Mouse (Mus musculus): ENCODE data around the gene Acox3. TPM values are rescaled to one million over a fixed set of nuclear protein-coding genes. Genes with fewer than 3 reads are reported as not detected.

Gene Acox3
- polyA plus RNA-seq, 1 experiment: 82.6 TPM

- Histone ChIP-seq H3K27ac (ENCODE audit: control insufficient read depth, insufficient read depth, low read length) (no peak overlapping the region), H3K4me1 (replicated peaks; ENCODE audit: control insufficient read depth, insufficient read depth, low read length) (no peaks in the 10 kb centered on the region), H3K27me3 (ENCODE audit: control insufficient read depth, insufficient read depth, low read length) (no peaks in the 10 kb centered on the region), H3K36me3 (ENCODE audit: control insufficient read depth, insufficient read depth, low read length) (no peaks in the 10 kb centered on the region), H3K4me3 (ENCODE audit: control insufficient read depth, insufficient read depth, low read length) (no peak overlapping the region)
- TF ChIP-seq POLR2A (IDR thresholded peaks at IDR 0.05; ENCODE audit: control insufficient read depth, extremely low read depth, insufficient read depth, low read length, poor library complexity): no peak
- TF ChIP-seq CTCF (IDR thresholded peaks at IDR 0.05; ENCODE audit: borderline replicate concordance, control insufficient read depth, extremely low read depth, insufficient read depth, low read length, poor library complexity): peak; percentile 43; the same call in 1 of the 2 replicates
- DNase-seq: no peak
- WGBS: 71% methylated on average over 7 of the region's 7 CpGs
Observed at GRCm38 (mm10) chr5:35627307-35627840, 44.5 kb downstream of the Acox3 start.

- no peak for DNase-seq
- Histone ChIP-seq H3K36me3 (ENCODE audit: control insufficient read depth, insufficient read depth, low read length) (no peaks in the 10 kb centered on the region), H3K27me3 (ENCODE audit: control insufficient read depth, insufficient read depth, low read length) (no peaks in the 10 kb centered on the region)
Observed at GRCm38 (mm10) chr5:35628685-35629084, 45.8 kb downstream of the Acox3 start.

GRCm38 (mm10) chr5:35629333-35629732 lies 46.5 kb downstream of the Acox3 start:
- Histone ChIP-seq H3K4me1 (replicated peaks; ENCODE audit: control insufficient read depth, insufficient read depth, low read length) (no peaks in the 10 kb centered on the region), H3K36me3 (ENCODE audit: control insufficient read depth, insufficient read depth, low read length) (no peaks in the 10 kb centered on the region), H3K27ac (ENCODE audit: control insufficient read depth, insufficient read depth, low read length) (no peak overlapping the region), H3K4me3 (ENCODE audit: control insufficient read depth, insufficient read depth, low read length) (no peak overlapping the region), H3K27me3 (ENCODE audit: control insufficient read depth, insufficient read depth, low read length) (no peaks in the 10 kb centered on the region)
- TF ChIP-seq CTCF (IDR thresholded peaks at IDR 0.05; ENCODE audit: borderline replicate concordance, control insufficient read depth, extremely low read depth, insufficient read depth, low read length, poor library complexity) (no peak), POLR2A (IDR thresholded peaks at IDR 0.05; ENCODE audit: control insufficient read depth, extremely low read depth, insufficient read depth, low read length, poor library complexity) (no peak)
- DNase-seq: no peak

More at GRCm38 (mm10) chr5:35628685-35629084, 45.8 kb downstream of the Acox3 start:
- WGBS: 94% methylated on average over 1 of the region's 1 CpGs
- no peak for TF ChIP-seq POLR2A (IDR thresholded peaks at IDR 0.05; ENCODE audit: control insufficient read depth, extremely low read depth, insufficient read depth, low read length, poor library complexity)
- no peak for TF ChIP-seq CTCF (IDR thresholded peaks at IDR 0.05; ENCODE audit: borderline replicate concordance, control insufficient read depth, extremely low read depth, insufficient read depth, low read length, poor library complexity)
- Histone ChIP-seq H3K4me3 (ENCODE audit: control insufficient read depth, insufficient read depth, low read length) (no peak overlapping the region), H3K27ac (ENCODE audit: control insufficient read depth, insufficient read depth, low read length) (no peak overlapping the region), H3K4me1 (replicated peaks; ENCODE audit: control insufficient read depth, insufficient read depth, low read length) (no peaks in the 10 kb centered on the region)

- H3K27ac ChIP-seq (ENCODE audit: control insufficient read depth, insufficient read depth, low read length): no peak overlapping the region
- H3K4me3 ChIP-seq (ENCODE audit: control insufficient read depth, insufficient read depth, low read length): no peak overlapping the region
- DNase-seq: no peak
- 89% methylated on average over 1 of the region's 1 CpGs for WGBS
- no peaks in the 10 kb centered on the region for H3K4me1 ChIP-seq (replicated peaks; ENCODE audit: control insufficient read depth, insufficient read depth, low read length)
- no peaks in the 10 kb centered on the region for H3K36me3 ChIP-seq (ENCODE audit: control insufficient read depth, insufficient read depth, low read length)
- TF ChIP-seq CTCF (IDR thresholded peaks at IDR 0.05; ENCODE audit: borderline replicate concordance, control insufficient read depth, extremely low read depth, insufficient read depth, low read length, poor library complexity) (no peak), POLR2A (IDR thresholded peaks at IDR 0.05; ENCODE audit: control insufficient read depth, extremely low read depth, insufficient read depth, low read length, poor library complexity) (no peak)
- H3K27me3 ChIP-seq (ENCODE audit: control insufficient read depth, insufficient read depth, low read length): no peaks in the 10 kb centered on the region
Observed at GRCm38 (mm10) chr5:35630706-35631105, 47.9 kb downstream of the Acox3 start.

- Histone ChIP-seq H3K4me3 (ENCODE audit: control insufficient read depth, insufficient read depth, low read length) (no peak overlapping the region), H3K4me1 (replicated peaks; ENCODE audit: control insufficient read depth, insufficient read depth, low read length) (no peaks in the 10 kb centered on the region), H3K36me3 (ENCODE audit: control insufficient read depth, insufficient read depth, low read length) (no peaks in the 10 kb centered on the region), H3K27ac (ENCODE audit: control insufficient read depth, insufficient read depth, low read length) (no peak overlapping the region), H3K27me3 (ENCODE audit: control insufficient read depth, insufficient read depth, low read length) (no peaks in the 10 kb centered on the region)
- TF ChIP-seq CTCF (IDR thresholded peaks at IDR 0.05; ENCODE audit: borderline replicate concordance, control insufficient read depth, extremely low read depth, insufficient read depth, low read length, poor library complexity) (no peak), POLR2A (IDR thresholded peaks at IDR 0.05; ENCODE audit: control insufficient read depth, extremely low read depth, insufficient read depth, low read length, poor library complexity) (no peak)
- DNase-seq: no peak
- WGBS: 41% methylated on average over 3 of the region's 3 CpGs
Observed at GRCm38 (mm10) chr5:35631224-35631623, 48.4 kb downstream of the Acox3 start.

- H3K4me1 ChIP-seq (replicated peaks; ENCODE audit: control insufficient read depth, insufficient read depth, low read length): no peaks in the 10 kb centered on the region
- no peak overlapping the region for H3K4me3 ChIP-seq (ENCODE audit: control insufficient read depth, insufficient read depth, low read length)
- no peak for DNase-seq
- no peak overlapping the region for H3K27ac ChIP-seq (ENCODE audit: control insufficient read depth, insufficient read depth, low read length)
- WGBS: 58% methylated on average over 5 of the region's 5 CpGs
- no peaks in the 10 kb centered on the region for H3K27me3 ChIP-seq (ENCODE audit: control insufficient read depth, insufficient read depth, low read length)
- TF ChIP-seq CTCF (IDR thresholded peaks at IDR 0.05; ENCODE audit: borderline replicate concordance, control insufficient read depth, extremely low read depth, insufficient read depth, low read length, poor library complexity) (no peak), POLR2A (IDR thresholded peaks at IDR 0.05; ENCODE audit: control insufficient read depth, extremely low read depth, insufficient read depth, low read length, poor library complexity) (no peak)
- H3K36me3 ChIP-seq (ENCODE audit: control insufficient read depth, insufficient read depth, low read length): no peaks in the 10 kb centered on the region
Observed at GRCm38 (mm10) chr5:35631755-35632154, 48.9 kb downstream of the Acox3 start.

GRCm38 (mm10) chr5:35632841-35633240 lies 50.0 kb downstream of the Acox3 start:
- H3K4me3 ChIP-seq (ENCODE audit: control insufficient read depth, insufficient read depth, low read length): no peak overlapping the region
- no peak for DNase-seq
- H3K36me3 ChIP-seq (ENCODE audit: control insufficient read depth, insufficient read depth, low read length): no peaks in the 10 kb centered on the region
- H3K4me1 ChIP-seq (replicated peaks; ENCODE audit: control insufficient read depth, insufficient read depth, low read length): no peaks in the 10 kb centered on the region
- H3K27me3 ChIP-seq (ENCODE audit: control insufficient read depth, insufficient read depth, low read length): no peaks in the 10 kb centered on the region
- no peak overlapping the region for H3K27ac ChIP-seq (ENCODE audit: control insufficient read depth, insufficient read depth, low read length)
- WGBS: 97% methylated on average over 6 of the region's 6 CpGs
- TF ChIP-seq CTCF (IDR thresholded peaks at IDR 0.05; ENCODE audit: borderline replicate concordance, control insufficient read depth, extremely low read depth, insufficient read depth, low read length, poor library complexity) (no peak), POLR2A (IDR thresholded peaks at IDR 0.05; ENCODE audit: control insufficient read depth, extremely low read depth, insufficient read depth, low read length, poor library complexity) (no peak)
